Mouse (Mus musculus) frontal cortex, adult (tissue): Measurements from ENCODE around the gene Nubp1.

Experiments
- ATAC-seq: cut with Nextera tagmentation; 2 replicates; pipeline ENCODE4 v1.9.2; 2017; ENCODE audit warnings: mild to moderate bottlenecking, moderate library complexity, mixed read lengths; ENCODE audit not compliant: low TSS enrichment

Gene Nubp1

DNA sequence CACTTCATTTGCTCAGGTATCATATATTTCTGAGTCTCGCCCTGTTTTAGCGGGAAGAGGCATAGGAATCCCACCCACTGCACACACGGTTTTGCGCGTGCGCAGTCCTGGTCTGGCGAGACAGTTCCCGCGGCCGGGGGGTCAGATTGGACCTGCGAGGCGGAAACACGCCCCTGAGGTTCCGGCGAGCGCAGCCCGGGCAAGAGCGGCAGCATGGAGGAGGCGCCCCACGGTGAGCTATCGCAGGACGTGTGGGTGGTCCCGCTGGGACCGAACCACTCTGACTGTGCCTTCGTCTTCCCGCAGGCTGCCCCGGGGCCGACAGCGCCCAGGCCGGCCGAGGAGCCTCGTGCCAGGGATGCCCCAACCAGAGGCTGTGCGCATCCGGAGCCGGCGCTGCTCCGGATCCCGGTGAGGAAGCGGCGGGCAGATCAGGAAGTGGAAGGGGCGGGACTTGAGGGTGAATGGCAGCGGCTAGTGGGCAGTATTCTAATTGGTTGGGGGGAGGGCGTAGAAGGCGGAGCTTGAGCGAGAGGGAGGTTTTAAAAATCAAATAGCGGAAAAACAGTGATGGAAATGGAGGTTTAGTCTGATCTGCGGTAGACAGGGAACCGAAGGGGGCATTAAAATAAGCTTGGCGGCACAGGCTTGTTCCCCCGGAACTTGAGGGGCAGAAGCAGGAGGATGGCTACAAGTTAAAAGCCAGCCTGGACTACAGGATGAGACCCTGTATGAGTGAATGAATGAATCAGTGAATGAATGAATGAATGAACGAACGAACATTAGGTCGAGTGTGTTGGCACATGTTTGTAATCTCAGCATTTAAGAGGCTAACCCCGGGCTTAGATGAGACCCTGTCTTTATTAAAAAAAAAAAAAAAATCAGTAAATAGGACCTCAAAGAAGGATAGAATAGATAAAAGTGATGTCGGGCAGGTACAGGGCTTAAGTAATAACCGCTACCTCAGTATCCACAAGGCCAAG, at the start of gene Nubp1:
Gene Nubp1, plus strand, starts transcription at position 185 of the 983 bp plus-strand sequence.
- peak; percentile 97 for ATAC-seq

GRCm38 (mm10) chr16:10363061-10363460, 48.7 kb upstream of the Nubp1 start:
- ATAC-seq, result no peak

DNA sequence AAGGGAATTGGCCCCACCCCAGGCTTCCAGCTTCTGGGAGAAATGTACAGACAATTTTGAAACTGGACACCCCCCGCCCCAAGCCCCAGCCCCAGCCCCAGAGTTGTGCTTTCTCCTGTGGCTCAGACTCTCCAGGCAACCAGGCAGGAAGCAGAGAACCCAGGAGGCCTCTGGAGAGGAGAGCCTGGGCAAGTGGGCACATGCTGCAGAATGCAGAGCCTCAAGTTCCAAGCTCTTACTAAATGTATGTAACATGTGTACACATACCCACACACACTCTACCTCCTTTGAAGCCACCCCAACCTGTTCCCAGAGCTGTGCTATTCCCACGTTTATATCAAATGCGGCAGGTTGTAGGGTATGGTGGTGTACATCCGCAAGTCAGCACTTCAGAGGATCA, 46.0 kb upstream of the Nubp1 start:
- no peak for ATAC-seq

GRCm38 (mm10) chr16:10366240-10367217, 45.2 kb upstream of the Nubp1 start:
- ATAC-seq, result peak; percentile 50; the same call in 1 of the 2 replicates

DNA sequence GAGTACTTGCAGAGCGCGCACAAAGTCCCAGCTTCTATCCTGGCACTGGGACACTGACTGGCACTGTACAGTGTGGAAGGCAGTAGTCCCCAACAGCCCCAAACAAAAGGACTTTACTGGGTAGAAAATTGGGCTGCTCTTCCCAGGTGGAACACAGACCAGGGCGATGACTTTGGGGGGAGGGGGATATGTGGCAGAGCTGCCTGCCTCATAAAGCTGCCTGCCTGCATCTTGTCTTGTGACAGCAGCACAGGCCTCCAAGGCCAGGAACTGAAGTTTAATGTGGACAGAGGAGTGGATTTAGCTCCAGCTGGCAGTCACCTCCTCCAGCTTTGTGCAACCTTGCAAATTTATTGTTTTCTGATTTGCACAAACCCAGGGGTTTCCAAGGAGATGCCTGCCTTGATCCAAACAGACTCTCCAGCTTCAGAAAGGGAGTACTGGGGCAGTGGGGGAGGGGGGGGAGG, 42.2 kb upstream of the Nubp1 start:
- no peak for ATAC-seq

DNA sequence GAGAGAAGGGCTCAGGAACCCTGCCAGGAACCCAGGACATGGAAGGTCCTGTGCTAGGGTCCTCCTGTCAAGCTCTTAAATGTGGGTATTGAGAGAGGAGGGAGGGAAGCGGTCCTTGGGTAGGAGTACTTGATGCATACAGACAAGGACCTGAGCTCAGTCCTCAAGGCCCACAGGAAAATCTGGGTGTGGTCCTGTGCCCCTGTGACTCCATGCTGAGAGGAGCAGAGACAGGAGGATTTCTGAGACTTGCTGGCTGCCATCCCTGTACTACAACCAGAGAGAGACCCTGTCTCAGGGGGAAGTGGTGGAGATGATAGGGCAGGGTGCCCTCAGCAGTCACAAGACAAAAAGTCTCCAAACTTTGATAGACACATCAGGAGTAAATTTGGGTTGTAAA, 41.8 kb upstream of the Nubp1 start:
- ATAC-seq, result no peak

- ATAC-seq, result no peak
Measured at GRCm38 (mm10) chr16:10372372-10372771, 39.4 kb upstream of the Nubp1 start.

- no peak for ATAC-seq
Measured at GRCm38 (mm10) chr16:10374254-10375011, 37.3 kb upstream of the Nubp1 start.

DNA sequence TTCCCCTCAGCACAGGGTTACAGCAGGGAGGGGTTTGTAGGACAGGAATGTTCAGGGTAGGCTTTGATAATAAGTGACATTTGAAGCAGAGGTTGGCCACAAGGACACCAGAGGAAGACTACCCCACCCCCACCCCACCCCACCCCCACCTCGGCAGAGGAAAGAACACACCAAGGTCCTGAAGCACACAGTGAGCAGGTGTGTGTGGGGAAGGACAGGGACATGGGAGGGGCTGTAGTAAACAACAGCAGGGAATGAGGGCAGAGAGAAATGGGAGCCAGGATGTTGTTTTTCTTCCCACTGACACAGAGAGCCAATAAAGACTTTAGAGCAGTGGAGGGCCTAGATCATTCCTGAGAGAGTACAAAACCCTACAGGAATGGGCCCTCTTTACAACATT, 34.5 kb upstream of the Nubp1 start:
- no peak for ATAC-seq

DNA sequence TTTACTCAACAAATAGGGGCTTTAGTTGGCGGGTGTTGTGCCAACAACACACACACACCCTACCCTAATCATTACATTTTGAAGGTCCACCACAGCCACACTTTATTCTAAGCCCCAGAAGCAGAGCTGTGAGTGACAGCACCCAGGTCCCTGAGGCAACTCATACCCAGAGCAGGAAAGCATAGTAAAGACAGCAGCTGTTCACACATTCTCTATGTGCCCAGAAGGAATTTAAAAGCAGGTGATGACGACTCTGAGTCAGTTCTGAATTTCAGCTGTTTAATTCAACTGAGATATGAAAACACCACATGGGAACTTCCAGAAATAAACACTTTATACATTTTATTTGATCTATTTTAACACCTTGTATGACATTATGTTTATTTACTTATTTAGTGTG, 32.2 kb upstream of the Nubp1 start:
- peak; percentile 92 for ATAC-seq

- no peak for ATAC-seq
Measured at GRCm38 (mm10) chr16:10384060-10384497, 27.7 kb upstream of the Nubp1 start.

DNA sequence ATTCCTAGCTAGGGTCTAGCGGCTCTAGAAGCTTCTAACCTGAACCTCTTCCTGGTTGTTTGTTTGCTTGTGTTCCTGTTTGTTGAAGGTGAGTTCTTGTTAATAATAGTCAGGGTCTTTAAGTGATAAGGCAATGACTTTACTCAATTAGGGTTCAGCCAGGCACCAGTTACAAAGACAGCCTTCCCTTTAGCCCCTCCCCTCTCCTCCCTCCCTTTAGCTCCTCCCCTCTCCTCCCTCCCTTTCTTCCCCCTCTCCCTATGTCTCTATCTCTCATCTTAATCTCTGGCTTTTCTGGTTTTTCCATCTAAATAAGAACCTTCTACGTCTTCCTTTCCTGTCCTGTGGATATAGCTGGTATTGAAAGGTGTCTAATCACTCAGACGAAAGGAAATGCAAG, 27.2 kb upstream of the Nubp1 start:
- ATAC-seq, result no peak

DNA sequence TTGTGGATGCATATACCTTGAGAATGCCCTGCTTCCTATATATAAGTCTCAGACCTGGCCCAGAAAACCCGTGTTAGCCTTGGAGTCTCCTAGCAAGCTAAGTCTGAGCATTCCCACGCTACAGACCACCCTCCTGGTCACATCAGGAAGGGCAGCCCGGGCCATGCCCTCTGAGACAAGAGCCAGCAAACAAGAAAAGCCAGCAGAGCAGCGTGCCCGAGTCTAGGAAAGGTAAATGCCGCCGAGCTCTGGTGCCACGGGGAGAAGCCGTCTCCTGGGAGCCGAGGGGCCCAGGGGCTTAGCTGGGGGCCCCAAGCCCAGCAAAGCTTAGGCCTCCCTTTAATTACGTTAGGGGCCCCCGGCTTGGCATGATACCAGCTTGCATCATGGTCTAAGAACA, 26.5 kb upstream of the Nubp1 start:
- no peak for ATAC-seq

GRCm38 (mm10) chr16:10388634-10389365, 22.9 kb upstream of the Nubp1 start:
- ATAC-seq, result no peak

DNA sequence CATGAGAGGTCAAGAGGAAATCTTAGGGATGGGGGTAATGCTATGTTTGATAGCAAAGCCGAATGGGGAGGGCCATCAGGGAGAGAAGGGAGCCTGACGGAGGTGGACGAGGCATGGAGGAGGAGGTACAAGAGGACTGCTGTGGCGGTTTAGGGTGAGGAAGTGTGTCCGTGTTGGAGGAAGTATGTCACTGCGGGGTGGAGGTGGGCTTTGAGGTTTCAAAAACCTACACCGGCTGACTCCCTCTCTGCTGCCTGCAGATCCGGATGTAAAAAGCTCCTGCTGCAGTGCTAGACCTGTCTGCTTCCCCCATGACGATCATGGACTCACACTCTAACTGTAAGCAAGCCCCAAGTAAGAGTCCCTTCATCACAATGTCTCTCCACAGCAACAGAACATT, 19.2 kb upstream of the Nubp1 start:
- ATAC-seq, result no peak

- peak; percentile 82 for ATAC-seq
Measured at GRCm38 (mm10) chr16:10394699-10395540, 16.8 kb upstream of the Nubp1 start, which contains the start of gene Tekt5. Gene Tekt5, minus strand, starts transcription at chr16:10395490.

- no peak for ATAC-seq
Measured at GRCm38 (mm10) chr16:10398755-10399154, 13.0 kb upstream of the Nubp1 start.

GRCm38 (mm10) chr16:10399160-10399559, 12.6 kb upstream of the Nubp1 start:
- ATAC-seq, result peak; percentile 57; the same call in 1 of the 2 replicates

DNA sequence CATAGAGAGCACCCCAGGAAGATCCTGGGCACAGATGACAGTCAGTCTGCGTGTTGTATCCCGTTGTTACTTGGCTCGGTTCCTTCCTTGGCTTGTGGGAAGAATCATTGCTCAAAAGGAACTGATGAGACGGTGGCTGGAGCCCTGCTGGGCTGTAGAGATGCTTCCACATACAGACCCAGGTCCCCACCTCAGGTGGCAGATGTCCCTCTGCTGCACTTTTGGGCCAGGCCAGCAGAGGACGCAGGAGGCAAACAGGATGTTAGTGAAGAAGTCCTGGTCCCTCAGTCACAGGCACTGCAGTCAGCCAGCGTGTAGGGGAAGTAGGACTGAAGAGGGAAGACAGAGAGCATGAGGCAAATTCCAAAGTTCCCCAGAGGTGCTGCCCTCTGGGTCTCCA, 4.2 kb downstream of the Nubp1 start:
- no peak for ATAC-seq

GRCm38 (mm10) chr16:10416866-10417265, 5.1 kb downstream of the Nubp1 start:
- ATAC-seq, result no peak
